Mouse (Mus musculus) small intestine, adult 2 months (tissue): ENCODE measurements at regions not wholly inside any gene's neighbourhood (a gene's known extent, or its start where the extent isn't known, plus 50 kb on each side); places are given as distances from the start of the nearest gene placed in this dataset.

Source experiments
- CTCF ChIP-seq: fragments of 200-500 bp; IDR thresholded peaks from 2 replicates; pipeline ENCODE4 v1.5.1; 2012; ENCODE audit warnings: low read depth, mild to moderate bottlenecking, control low read depth, inconsistent platforms, low read length, moderate library complexity, mixed read lengths; ENCODE audit not compliant: insufficient replicate concordance, insufficient read length; ENCODE audit errors: extremely low read depth
- POLR2A ChIP-seq: fragments of 200-500 bp; IDR thresholded peaks from 2 replicates; pipeline ENCODE4 v1.6.1; 2012; ENCODE audit warnings: low read depth, mild to moderate bottlenecking, control low read depth, inconsistent platforms, low read length, moderate library complexity

GRCm38 (mm10) chr16:25052917-25053343, 233.7 kb upstream of the Tprg start:
- TF ChIP-seq CTCF: no peak
- no peak for TF ChIP-seq POLR2A
